Mouse (Mus musculus): ENCODE measurements around the gene Gm3488. TPM values are rescaled to one million over a fixed set of nuclear protein-coding genes. Genes with fewer than 3 reads are reported as not detected.

Gm3488 gene
- polyA plus RNA-seq (2014; fragmentation: Illumina TruSeq; extraction: RNeasy Lipid Tissue Mini Kit (QIAGEN cat#74804); ENCODE audit: low read depth, low replicate concordance), result not detected

DNA sequence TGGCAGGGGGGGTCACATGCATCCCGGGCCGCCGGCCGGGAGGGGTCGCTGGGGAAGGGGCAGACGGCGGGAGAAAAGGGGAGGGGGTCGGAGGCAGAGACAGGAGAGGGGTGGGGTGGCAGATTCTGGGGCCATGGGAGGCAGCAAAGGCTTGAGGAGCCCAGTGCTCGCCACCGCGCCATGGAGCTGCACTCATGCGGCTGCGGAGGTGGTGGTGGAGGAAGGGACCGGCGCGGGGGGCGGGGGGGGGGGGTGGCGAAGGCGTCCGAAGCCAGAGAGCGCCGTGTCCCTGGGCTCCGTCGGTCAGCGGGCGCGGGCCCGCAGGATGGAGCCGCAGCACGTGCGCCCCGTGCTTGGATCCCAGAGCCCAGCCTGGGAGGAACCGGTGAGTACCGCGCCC, at the start of gene Gm3488:
TSS of gene Gm3488 (plus strand) at position 301 of the 400 bp plus-strand sequence.

DNA sequence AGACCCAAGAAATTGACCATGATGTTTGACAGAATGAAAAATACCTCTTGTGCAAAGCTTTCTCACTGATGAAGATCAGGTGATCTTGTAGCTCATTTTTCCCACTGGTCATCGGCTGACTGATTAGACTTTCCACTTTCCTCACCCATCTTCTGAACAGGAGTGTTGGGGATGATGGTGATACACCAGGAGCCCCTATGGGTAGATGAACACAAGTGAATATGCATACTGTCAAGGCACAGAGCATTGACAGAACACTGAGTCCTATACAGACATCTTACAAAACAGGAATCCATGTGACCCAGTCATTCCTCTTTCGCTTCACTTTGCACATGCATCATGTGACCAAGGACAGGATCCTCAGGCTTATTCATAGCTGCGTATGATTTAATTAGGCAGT, 46.1 kb upstream of the Gm3488 start, which contains the start of gene Gm3194:
TSS of gene Gm3194 (minus strand) at position 101 of the 400 bp plus-strand sequence.

GRCm38 (mm10) chr14:5477730-5478129, 23.7 kb upstream of the Gm3488 start, which contains the start of gene Gm8246:
Gene Gm8246 (minus strand): TSS chr14:5477830.

GRCm38 (mm10) chr14:5483907-5484306, 17.6 kb upstream of the Gm3488 start, which contains the start of gene Gm3187:
Gene Gm3187 (plus strand): TSS chr14:5484207.

DNA sequence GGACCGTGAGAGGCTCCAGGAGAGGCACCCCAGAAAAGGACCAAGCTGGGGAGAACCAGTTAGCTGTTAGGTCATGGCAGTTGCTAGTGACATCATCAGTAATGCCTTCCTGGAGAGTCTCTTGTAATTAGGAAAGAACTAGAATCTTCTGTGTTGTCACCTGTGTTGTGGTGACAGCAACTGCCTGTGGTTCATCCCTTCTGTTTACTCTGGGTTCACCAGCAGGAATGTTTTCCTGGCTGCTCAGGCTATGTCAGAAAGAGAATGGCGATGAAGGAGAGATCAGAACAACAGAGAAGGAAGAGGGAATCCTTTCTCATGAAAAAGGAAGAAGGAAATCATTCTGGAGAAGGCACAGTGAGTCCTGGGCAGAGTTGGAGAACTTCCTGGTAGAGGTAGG, 36.7 kb downstream of the Gm3488 start, which contains the start of gene Gm3532:
TSS of gene Gm3532 (plus strand) at position 301 of the 400 bp plus-strand sequence.

Other genes starting within 250 kb of the Gm3488 start
- gene Gm3526, start 241.1 kb upstream of the Gm3488 start, polyA plus RNA-seq (2014; fragmentation: Illumina TruSeq; extraction: RNeasy Lipid Tissue Mini Kit (QIAGEN cat#74804); ENCODE audit: low read depth, low replicate concordance), result not detected
- gene Gm3542, start 166.7 kb upstream of the Gm3488 start, polyA plus RNA-seq (2014; fragmentation: Illumina TruSeq; extraction: RNeasy Lipid Tissue Mini Kit (QIAGEN cat#74804); ENCODE audit: low read depth, low replicate concordance), result not detected
- not detected for gene Gm3500, start 112.6 kb upstream of the Gm3488 start, polyA plus RNA-seq (2014; fragmentation: Illumina TruSeq; extraction: RNeasy Lipid Tissue Mini Kit (QIAGEN cat#74804); ENCODE audit: low read depth, low replicate concordance)
- gene Gm3194, start 46.2 kb upstream of the Gm3488 start, polyA plus RNA-seq (2014; fragmentation: Illumina TruSeq; extraction: RNeasy Lipid Tissue Mini Kit (QIAGEN cat#74804); ENCODE audit: low read depth, low replicate concordance), result not detected
- gene Gm8246, start 23.8 kb upstream of the Gm3488 start, polyA plus RNA-seq (2014; fragmentation: Illumina TruSeq; extraction: RNeasy Lipid Tissue Mini Kit (QIAGEN cat#74804); ENCODE audit: low read depth, low replicate concordance), result not detected
- not detected for gene Gm3187, start 17.5 kb upstream of the Gm3488 start, polyA plus RNA-seq (2014; fragmentation: Illumina TruSeq; extraction: RNeasy Lipid Tissue Mini Kit (QIAGEN cat#74804); ENCODE audit: low read depth, low replicate concordance)
- gene Gm3532, start 36.8 kb downstream of the Gm3488 start, polyA plus RNA-seq (2014; fragmentation: Illumina TruSeq; extraction: RNeasy Lipid Tissue Mini Kit (QIAGEN cat#74804); ENCODE audit: low read depth, low replicate concordance), result not detected
- not detected for gene Gm8265, start 131.4 kb downstream of the Gm3488 start, polyA plus RNA-seq (2014; fragmentation: Illumina TruSeq; extraction: RNeasy Lipid Tissue Mini Kit (QIAGEN cat#74804); ENCODE audit: low read depth, low replicate concordance)
- not detected for gene Gm9603, start 185.8 kb downstream of the Gm3488 start, polyA plus RNA-seq (2014; fragmentation: Illumina TruSeq; extraction: RNeasy Lipid Tissue Mini Kit (QIAGEN cat#74804); ENCODE audit: low read depth, low replicate concordance)
- not detected for gene Gm3373, start 239.9 kb downstream of the Gm3488 start, polyA plus RNA-seq (2014; fragmentation: Illumina TruSeq; extraction: RNeasy Lipid Tissue Mini Kit (QIAGEN cat#74804); ENCODE audit: low read depth, low replicate concordance)

All from liver, adult 10 weeks (tissue).